Mouse (Mus musculus) lung, postnatal 10 days (tissue): Measurements from ENCODE around the gene Cmtr1.

Experiments
- DNase-seq: peaks from one replicate; pipeline ENCODE4 v3.0.0; 2021

Cmtr1 gene

GRCm38 (mm10) chr17:29747466-29747865 is 87.1 kb downstream of the Cmtr1 start:
- DNase-seq, result no peak

- no peak for DNase-seq
Observed at GRCm38 (mm10) chr17:29754510-29754909, 94.1 kb downstream of the Cmtr1 start.
